32 mouse cellular contexts compared by ENCODE assay signal in genomic region chr7:19053136-19053532, GRCm38 (mm10). TPM values are rescaled to one million over a fixed set of nuclear protein-coding genes. Genes with fewer than 3 reads are reported as not detected.
"Had no signal": no experiment of that assay in that cellular context is flagged by ENCODE, and none has a peak within 500 bp of the region (broad histone marks: within the 10 kb centered on the region; RNA-seq: fewer than 3 reads in every experiment).

No protein-coding gene starts in this region.

- DNase-seq: kidney, adult 2 months; kidney, postnatal 25 days; liver, embryonic 13.5 days; lung, adult 2 months; lung, postnatal 14 days; lung, postnatal 4 days; right cerebral cortex, postnatal 14 days; right cerebral cortex, postnatal 4 days; thymus, adult 18-20 months; thymus, postnatal 36 days had no signal

- H3K27me3 ChIP-seq: limb, embryonic 13.5 days; liver, embryonic 13.5 days; midbrain, embryonic 13.5 days; neural tube, embryonic 13.5 days had no signal

- H3K4me3 ChIP-seq: limb, embryonic 13.5 days; liver, embryonic 13.5 days; midbrain, embryonic 13.5 days; myocyte; neural tube, embryonic 13.5 days had no signal

- H3K27ac ChIP-seq: kidney, postnatal 0 days; limb, embryonic 13.5 days; liver, embryonic 13.5 days; midbrain, embryonic 13.5 days; neural tube, embryonic 13.5 days; stomach, postnatal 0 days had no signal

- H3K9ac ChIP-seq: liver, embryonic 13.5 days had no signal

- H3K4me1 ChIP-seq: liver, embryonic 13.5 days had no signal

- ATAC-seq: intestine, postnatal 0 days had no signal

- H3K9me3 ChIP-seq: limb, embryonic 10.5 days; limb, embryonic 13.5 days; midbrain, embryonic 13.5 days; neural tube, embryonic 13.5 days had no signal

- H3K4me2 ChIP-seq: liver, embryonic 13.5 days had no signal

RNA-seq across cellular contexts. Expression of gene Rsph6a, which starts 1.4 kb away (rescaled TPM):
- total RNA-seq: liver, adult 2 months; megakaryocyte progenitor cell, adult 5-6 weeks; megakaryocyte-erythroid progenitor cell, adult 5-6 weeks; monocyte, adult 5-6 weeks had no signal
- polyA plus RNA-seq: intestine, embryonic 14.5 days; intestine, postnatal 0 days; kidney, embryonic 14.5 days; kidney, postnatal 0 days; limb, embryonic 10.5 days; limb, embryonic 13.5 days; liver, adult 2 months; liver, embryonic 13.5 days; liver, embryonic 16.5 days; lung, adult 2 months; lung, embryonic 16.5 days; neural tube, embryonic 13.5 days; stomach, embryonic 14.5 days; stomach, postnatal 0 days; urinary bladder, adult 2 months had no signal

RNA-seq across cellular contexts. Expression of gene Foxa3, which starts 29.8 kb away (rescaled TPM):
- total RNA-seq: layer of hippocampus, postnatal 36 days; left cerebral cortex, adult 8-10 months; left cerebral cortex, postnatal 25 days; megakaryocyte progenitor cell, adult 5-6 weeks; megakaryocyte-erythroid progenitor cell, adult 5-6 weeks; monocyte, adult 5-6 weeks had no signal
- polyA plus RNA-seq: kidney, embryonic 14.5 days; limb, embryonic 10.5 days; midbrain, embryonic 13.5 days; midbrain, embryonic 16.5 days; urinary bladder, adult 2 months had no signal

RNA-seq across cellular contexts. Expression of gene Dmpk, which starts 30.5 kb away (rescaled TPM):
- total RNA-seq: monocyte, adult 5-6 weeks had no signal
